22 mouse cellular contexts compared by ENCODE assay signal in genomic region chr4:49088205-49088604, GRCm38 (mm10). TPM values are rescaled to one million over a fixed set of nuclear protein-coding genes. Genes with fewer than 3 reads are reported as not detected.
"Had no signal": no experiment of that assay in that cellular context is flagged by ENCODE, and none has a peak within 500 bp of the region (broad histone marks: within the 10 kb centered on the region; RNA-seq: fewer than 3 reads in every experiment).

No protein-coding gene starts in this region.

- ATAC-seq: midbrain, embryonic 13.5 days had no signal

- H3K4me1 ChIP-seq: kidney, embryonic 15.5 days; liver, embryonic 13.5 days; stomach, embryonic 15.5 days had no signal

- H3K9ac ChIP-seq: kidney, embryonic 15.5 days; liver, embryonic 13.5 days; midbrain, embryonic 13.5 days; neural tube, embryonic 13.5 days; stomach, embryonic 15.5 days had no signal

- H3K27ac ChIP-seq: kidney, embryonic 15.5 days; left cerebral cortex, adult 2 months; liver, embryonic 13.5 days; macrophage; midbrain, embryonic 13.5 days; neural tube, embryonic 13.5 days; stomach, embryonic 15.5 days had no signal

- H3K36me3 ChIP-seq: kidney, embryonic 15.5 days; liver, embryonic 13.5 days; midbrain, embryonic 13.5 days; neural tube, embryonic 13.5 days; stomach, embryonic 15.5 days had no signal

- H3K4me2 ChIP-seq: kidney, embryonic 15.5 days; liver, embryonic 13.5 days; midbrain, embryonic 13.5 days; neural tube, embryonic 13.5 days; stomach, embryonic 15.5 days had no signal

- H3K4me3 ChIP-seq: kidney, embryonic 15.5 days; left cerebral cortex, adult 2 months; liver, embryonic 13.5 days; midbrain, embryonic 13.5 days; myocyte; neural tube, embryonic 13.5 days; stomach, embryonic 15.5 days had no signal

- H3K9me3 ChIP-seq: liver, embryonic 13.5 days; midbrain, embryonic 13.5 days; neural tube, embryonic 13.5 days; stomach, embryonic 15.5 days had no signal

- DNase-seq: kidney, adult 8-10 months; kidney, postnatal 10 days; kidney, postnatal 36 days; layer of hippocampus, postnatal 36 days; liver, embryonic 13.5 days; lung, adult 2 months; lung, postnatal 14 days; retina, postnatal 1 day; right cerebral cortex, postnatal 25 days; spleen, adult 18-20 months; thymus, postnatal 25 days had no signal

- H3K27me3 ChIP-seq: kidney, embryonic 15.5 days; liver, embryonic 13.5 days; midbrain, embryonic 13.5 days; neural tube, embryonic 13.5 days; stomach, embryonic 15.5 days had no signal

RNA-seq across cellular contexts. Expression of gene Plppr1, which starts 29.1 kb away (rescaled TPM):
- total RNA-seq: megakaryocyte, adult 5-6 weeks; monocyte, adult 5-6 weeks; neutrophil, adult 5-6 weeks had no signal
- polyA plus RNA-seq: liver, adult 2 months; lung, adult 2 months; macrophage; myocyte had no signal
